Mouse (Mus musculus) adipocyte (in vitro differentiated cells): Measurements from ENCODE around the gene Henmt1.
A peak's percentile ranks its signal among the peaks of the same experiment; 100 is the strongest.

ENCODE experiments used
- DNase-seq: peaks from one replicate; pipeline ENCODE4 v3.0.0-alpha.2; 2016; ENCODE audit warnings: low spot score

Henmt1 gene

DNA sequence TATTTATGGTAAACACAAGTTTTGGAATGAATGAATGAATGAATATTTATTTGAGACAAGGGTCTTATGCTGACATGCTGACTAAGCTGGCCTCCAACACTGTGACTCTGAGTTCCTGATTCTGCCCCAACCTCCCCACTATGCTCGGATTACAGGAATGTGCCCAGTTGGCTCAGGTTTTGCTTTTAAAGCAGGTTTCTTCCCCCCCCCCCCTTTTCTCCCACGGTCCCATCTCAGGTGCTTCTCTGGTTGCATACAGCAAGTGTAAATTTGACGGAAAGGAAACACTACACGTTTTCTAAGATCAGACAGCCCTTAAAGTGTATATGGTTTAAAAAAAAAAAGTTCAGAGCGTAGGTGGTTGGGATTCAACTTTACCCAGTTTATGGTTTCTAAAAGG lies at the start of gene Henmt1:
Gene Henmt1 (plus strand): TSS at position 301 of the 400 bp plus-strand sequence.
- DNase-seq: no peak

GRCm38 (mm10) chr3:108889908-108890307 lies 49.8 kb upstream of the Henmt1 start, which contains the start of gene Fndc7:
Fndc7 (minus strand) TSS chr3:108890008.
- DNase-seq: no peak

GRCm38 (mm10) chr3:108892080-108892479 lies 47.6 kb upstream of the Henmt1 start:
- no peak for DNase-seq

DNA sequence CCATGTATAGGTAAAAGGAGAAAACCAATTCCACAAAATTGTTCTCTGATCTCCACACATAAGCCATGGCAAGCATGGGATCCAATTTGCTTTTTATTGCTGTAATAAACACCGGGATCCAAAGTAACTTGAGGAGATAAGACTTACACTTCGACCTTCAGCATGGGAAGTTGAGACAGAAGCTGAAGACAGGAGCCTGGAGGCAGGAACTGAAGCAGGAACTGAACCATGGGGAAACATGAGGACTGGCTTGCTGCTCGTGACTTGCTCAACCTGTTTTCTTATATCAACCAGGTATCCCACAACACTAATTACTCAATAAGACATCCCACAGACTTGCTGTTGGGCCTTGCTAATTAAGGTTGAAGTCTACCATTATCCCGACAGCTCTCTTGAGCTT lies 46.8 kb upstream of the Henmt1 start:
- no peak for DNase-seq

DNA sequence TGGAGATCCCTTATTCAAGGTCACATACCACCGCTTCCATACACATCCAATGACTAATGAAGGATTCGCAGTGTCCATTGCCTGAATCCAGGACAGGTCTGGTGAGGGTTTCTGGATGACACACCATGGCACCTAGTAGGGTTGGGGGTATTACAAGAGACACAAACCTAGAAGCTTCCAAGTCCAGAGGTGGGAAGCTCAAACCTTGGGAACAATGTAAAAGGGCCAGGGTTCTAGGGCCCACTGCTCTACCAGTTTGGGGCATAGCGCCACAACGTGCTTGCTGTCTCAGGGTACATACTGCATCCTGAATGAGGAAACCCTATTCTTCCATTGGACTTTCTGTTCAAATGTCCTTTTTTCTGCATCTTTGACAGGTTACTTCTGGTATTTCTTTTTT lies 41.0 kb upstream of the Henmt1 start:
- DNase-seq: no peak

DNA sequence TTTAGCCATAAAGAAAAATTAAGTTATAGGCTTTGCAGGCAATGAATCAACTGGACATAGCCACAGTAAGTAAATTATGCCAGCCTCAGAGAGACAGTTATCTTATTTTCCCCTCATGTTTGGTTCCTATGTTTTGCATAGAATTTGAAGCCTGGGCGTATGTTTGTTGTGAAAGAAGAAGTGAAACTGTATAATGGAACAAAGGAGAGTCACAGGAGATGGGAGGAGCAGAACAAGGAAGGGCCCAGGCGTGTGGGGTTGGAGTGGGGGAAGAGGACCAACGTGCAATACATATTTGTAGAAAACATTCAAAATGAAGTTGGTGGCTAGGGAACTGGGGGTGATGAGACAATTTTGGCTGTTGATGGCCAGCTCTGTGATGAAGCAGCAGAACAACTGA lies 39.5 kb upstream of the Henmt1 start:
- no peak for DNase-seq

DNA sequence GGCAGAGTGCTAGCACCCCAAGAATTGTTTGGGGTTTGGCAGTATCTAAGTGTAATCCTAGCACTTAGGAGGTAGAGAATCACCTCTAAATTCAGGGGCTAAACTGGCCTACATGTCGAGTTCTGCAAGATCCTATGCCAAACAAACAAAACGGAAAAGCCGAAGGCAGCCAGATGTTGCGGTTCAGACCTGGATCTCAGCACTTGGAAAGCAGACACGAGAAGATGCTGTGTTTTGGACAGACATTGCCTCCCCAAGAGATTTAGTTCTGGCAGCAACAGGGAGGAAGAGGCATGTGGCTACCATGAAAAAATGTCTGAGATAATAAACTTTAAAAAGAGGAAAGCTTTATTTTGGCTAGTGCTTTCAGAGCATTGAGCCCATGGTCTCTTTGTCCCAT lies 39.0 kb upstream of the Henmt1 start:
- no peak for DNase-seq

DNA sequence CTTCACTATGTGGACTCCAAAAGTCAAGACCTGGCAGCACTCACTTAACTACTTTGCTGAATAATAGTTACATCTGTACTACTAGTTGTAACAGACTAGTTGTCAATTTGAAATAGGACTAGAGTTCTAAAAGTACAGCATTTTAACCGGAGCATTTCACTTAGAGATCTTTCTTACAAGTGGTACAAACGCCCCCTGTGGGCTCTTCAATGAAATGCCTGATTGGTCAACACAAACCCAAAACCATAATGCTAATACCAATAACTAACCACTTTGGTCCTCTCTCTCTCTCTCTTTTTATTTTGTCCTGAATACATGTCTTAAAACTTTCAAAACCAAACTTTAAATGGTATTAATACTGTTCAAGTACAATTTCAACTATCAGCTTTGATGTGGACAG lies 37.6 kb upstream of the Henmt1 start:
- peak; percentile 41 for DNase-seq

DNA sequence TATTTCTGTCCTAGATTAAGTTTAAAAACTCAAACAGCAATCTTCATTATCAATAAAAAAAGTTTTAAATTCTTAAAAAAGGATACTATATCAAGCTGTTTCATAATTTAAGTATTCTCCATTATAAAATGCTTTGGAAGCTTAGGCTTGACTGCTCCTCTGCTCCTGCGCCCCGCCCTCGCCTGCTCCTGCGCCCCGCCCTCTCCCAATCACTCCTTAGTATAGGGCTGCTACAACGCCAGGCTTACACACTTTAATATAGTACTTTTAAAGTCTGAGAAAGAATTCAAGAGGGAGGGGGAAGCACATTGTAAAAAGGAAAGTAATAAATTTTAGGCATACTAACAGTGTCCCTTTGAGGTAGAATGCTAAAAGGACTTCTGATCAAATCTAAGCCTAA lies 36.7 kb upstream of the Henmt1 start:
- no peak for DNase-seq

- peak; percentile 84 for DNase-seq
Measured at GRCm38 (mm10) chr3:108910303-108911080, 29.2 kb upstream of the Henmt1 start.

GRCm38 (mm10) chr3:108911081-108911547 lies 28.6 kb upstream of the Henmt1 start:
- peak; percentile 76 for DNase-seq

GRCm38 (mm10) chr3:108911548-108912413 lies 27.9 kb upstream of the Henmt1 start, which contains the start of gene Prpf38b:
Prpf38b (minus strand) TSS chr3:108911727.
- peak; percentile 97 for DNase-seq

- peak; percentile 53 for DNase-seq
Measured at GRCm38 (mm10) chr3:108915999-108916398, 23.7 kb upstream of the Henmt1 start.

DNA sequence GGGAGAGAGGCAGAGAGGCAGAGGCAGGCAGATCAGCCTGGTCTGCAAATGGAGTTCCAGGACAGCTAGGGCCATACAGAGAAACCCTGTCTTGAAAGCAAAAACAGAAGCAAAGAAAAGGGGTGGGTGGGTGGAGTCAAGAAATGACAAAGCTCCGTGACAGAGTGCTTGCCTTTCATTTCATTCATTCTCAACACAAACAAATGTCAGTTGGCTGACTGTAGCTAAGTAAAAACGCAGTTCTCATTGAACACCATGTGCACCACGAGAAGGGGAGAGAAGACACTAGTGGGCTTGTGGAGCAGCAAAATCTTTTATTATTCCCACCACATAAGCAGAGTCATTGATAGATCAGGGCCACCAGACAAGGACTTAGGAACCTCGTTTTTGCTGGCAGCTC lies 22.8 kb upstream of the Henmt1 start:
- DNase-seq: no peak

DNA sequence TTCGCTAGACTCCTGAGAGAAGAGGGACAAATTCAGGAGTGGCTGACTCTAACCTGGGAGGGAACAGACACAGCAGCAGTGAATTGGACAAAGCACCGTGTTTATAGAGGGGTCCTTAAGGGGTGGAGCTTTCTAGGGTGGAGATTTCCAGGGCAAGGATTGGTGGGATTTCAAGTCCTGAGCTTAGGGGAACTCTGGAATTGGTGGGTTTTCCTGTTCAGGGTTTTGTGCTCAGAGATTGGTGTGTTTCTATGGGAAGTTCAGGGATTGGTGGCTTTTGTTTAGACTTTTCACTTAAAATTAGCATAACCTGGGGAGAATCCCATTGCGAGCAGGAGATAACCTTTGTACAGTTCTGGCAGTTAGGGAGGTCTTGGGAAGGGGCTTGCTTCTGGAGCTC lies 21.7 kb upstream of the Henmt1 start:
- no peak for DNase-seq

DNA sequence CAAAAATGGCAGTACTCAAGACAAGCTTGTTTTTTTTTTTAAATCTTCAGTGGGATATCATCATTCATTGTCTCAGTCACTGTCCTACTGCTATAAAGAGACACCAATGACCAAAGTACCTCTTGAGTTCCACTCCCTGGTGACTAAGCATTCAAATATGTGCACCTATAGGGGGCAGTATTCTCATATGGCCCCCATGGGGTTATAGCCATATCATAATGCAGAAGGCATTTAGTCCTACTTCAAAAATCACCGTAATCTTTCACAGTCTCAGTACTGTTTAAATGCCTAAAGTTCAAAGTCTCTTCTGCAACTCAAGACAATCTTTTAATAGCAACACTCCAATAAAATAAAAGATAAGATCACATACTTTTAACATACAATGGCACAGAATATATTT lies 20.8 kb upstream of the Henmt1 start:
- DNase-seq: no peak

GRCm38 (mm10) chr3:108920442-108921070 lies 19.1 kb upstream of the Henmt1 start:
- DNase-seq: peak; percentile 5

- DNase-seq: no peak
Measured at GRCm38 (mm10) chr3:108921822-108922221, 17.9 kb upstream of the Henmt1 start.

GRCm38 (mm10) chr3:108925677-108926076 lies 14.0 kb upstream of the Henmt1 start:
- no peak for DNase-seq

GRCm38 (mm10) chr3:108926308-108926707 lies 13.4 kb upstream of the Henmt1 start:
- DNase-seq: no peak

GRCm38 (mm10) chr3:108933557-108933956 lies 6.1 kb upstream of the Henmt1 start:
- no peak for DNase-seq

GRCm38 (mm10) chr3:108938691-108939090 lies 982 bp upstream of the Henmt1 start:
- DNase-seq: no peak
